Mouse (Mus musculus) megakaryocyte progenitor cell, adult 5-6 weeks (primary cell): ENCODE measurements around the gene Dvl1. TPM values are rescaled to one million over a fixed set of nuclear protein-coding genes. Genes with fewer than 3 reads are reported as not detected.

Experiments used
- ATAC-seq: replicated peaks from 2 replicates; pipeline ENCODE4 v1.8.0; 2016; ENCODE audit warnings: mild to moderate bottlenecking, moderate TSS enrichment, inconsistent platforms; ENCODE audit not compliant: poor library complexity
- total RNA-seq, 2 experiments: library from RNA; stranded (forward) in 1 of 2; stranded (reverse) in 1 of 2; fragments of 157-497, 149-512 nt in 1 of 2; fragments of 200-1000 nt in 1 of 2; gene quantifications; 2 replicates each; pipeline versions ENCODE4 v1.2.3 to v1.2.4; 2015 to 2017

The Dvl1 gene
- total RNA-seq (2015), result 9.6 and 9.9 TPM in 2 replicates
- total RNA-seq (2017), result 12.8 and 13.0 TPM in 2 replicates

- peak; percentile 68 for ATAC-seq
These were observed at the start of gene Dvl1 for GRCm38 (mm10) chr4:155846871-155847578. TSS of gene Dvl1 (plus strand) at chr4:155847402.

DNA sequence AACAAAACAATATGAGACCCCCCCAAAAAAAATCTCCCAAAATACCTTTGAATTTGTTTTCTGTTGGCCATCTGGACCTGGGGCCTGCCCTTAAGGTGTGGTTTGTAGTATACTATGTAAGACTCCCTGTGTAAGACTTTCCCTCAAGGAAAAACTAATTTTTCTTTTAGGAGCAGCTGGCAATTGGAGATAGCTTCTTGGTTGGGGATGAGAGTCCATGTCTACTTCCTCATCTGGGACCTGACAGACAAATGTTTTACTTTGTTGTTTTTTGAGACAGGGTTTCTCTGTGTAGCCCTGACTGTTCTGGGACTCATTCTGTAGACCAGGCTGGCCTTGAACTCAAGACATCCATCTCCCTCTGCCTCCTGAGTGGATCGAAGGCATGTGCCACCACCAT, 45.1 kb upstream of the Dvl1 start:
- no peak for ATAC-seq

DNA sequence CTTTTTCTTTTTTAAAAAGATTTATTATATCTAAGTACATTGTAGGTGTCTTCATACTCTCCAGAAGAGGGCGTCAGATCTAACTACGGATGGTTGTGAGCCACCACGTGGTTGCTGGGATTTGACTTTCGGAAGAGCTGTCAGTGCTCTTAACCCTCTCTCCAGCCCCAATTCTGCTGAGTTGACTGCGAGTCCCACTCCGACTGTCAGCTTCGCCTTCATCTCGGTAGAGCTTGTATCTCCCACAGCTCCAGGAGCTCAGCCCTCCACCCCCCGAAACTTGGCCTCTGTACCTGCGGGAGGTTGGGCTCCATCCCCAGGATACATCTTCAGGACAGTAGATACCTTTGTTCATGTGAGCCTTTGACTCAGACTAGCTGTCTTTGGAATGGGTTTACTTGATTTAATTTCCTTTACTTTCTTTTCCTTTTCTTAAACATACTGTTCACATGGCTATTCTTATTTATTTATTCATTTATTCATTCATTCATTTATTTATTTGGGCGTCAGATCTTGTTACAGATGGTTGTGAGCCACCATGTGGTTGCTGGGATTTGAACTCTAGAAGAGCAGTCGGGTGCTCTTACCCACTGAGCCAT, 44.4 kb upstream of the Dvl1 start, which contains the start of gene Mrpl20:
TSS of gene Mrpl20 (plus strand) at position 138 of the 599 bp plus-strand sequence.
- ATAC-seq, result peak; percentile 65

- ATAC-seq, result peak; percentile 97
These were observed 43.7 kb upstream of the Dvl1 start for GRCm38 (mm10) chr4:155803340-155804041.

- ATAC-seq, result no peak
These were observed 39.4 kb upstream of the Dvl1 start for GRCm38 (mm10) chr4:155807841-155808240.

GRCm38 (mm10) chr4:155811929-155812664, 35.1 kb upstream of the Dvl1 start, which contains the start of gene Ccnl2:
TSS of gene Ccnl2 (plus strand) at chr4:155812489.
- ATAC-seq, result peak; percentile 99

GRCm38 (mm10) chr4:155812665-155813181, 34.5 kb upstream of the Dvl1 start:
- peak; percentile 25 for ATAC-seq

GRCm38 (mm10) chr4:155817533-155817932, 29.7 kb upstream of the Dvl1 start:
- no peak for ATAC-seq

- ATAC-seq, result no peak
These were observed 26.2 kb upstream of the Dvl1 start for GRCm38 (mm10) chr4:155821025-155821424.

- no peak for ATAC-seq
These were observed 23.8 kb upstream of the Dvl1 start for GRCm38 (mm10) chr4:155823443-155823842.

DNA sequence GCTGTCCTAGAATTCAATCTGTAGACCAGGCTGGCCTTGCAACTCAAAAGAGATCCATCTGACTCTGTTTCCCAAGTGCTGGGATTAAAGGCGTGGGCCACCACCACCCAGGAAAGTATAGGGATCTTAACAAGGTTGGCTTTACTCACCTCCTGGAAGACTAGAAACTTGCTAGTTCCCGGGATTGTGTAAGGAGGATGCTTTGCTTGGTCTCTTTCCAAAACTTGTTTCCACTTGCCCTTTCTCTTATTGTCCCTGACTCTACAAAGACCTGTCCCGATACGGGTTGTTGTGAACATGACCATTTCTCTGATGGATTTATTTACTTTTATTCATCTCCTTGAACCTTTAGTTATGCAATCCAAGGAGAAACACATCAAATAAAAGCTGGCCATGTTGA, 17.3 kb upstream of the Dvl1 start:
- no peak for ATAC-seq

DNA sequence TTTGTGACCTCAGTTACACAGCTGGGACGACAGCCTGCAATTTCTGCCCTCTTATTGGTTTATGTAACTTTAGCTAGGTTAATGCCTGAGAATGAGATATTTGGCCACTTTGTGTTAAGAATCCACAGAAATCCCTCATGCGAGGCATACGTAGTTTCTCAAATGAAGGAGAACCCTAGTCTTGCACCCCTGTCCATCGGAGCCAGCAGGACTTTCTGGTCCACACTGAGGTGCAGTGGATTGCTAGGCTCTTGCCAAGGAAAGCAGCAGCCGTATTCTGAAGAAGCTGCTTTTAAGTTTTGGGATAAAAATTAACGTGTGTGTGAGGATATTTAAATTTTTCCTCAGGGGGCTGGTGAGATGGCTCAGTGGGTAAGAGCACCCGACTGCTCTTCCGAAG, 16.6 kb upstream of the Dvl1 start:
- ATAC-seq, result no peak

DNA sequence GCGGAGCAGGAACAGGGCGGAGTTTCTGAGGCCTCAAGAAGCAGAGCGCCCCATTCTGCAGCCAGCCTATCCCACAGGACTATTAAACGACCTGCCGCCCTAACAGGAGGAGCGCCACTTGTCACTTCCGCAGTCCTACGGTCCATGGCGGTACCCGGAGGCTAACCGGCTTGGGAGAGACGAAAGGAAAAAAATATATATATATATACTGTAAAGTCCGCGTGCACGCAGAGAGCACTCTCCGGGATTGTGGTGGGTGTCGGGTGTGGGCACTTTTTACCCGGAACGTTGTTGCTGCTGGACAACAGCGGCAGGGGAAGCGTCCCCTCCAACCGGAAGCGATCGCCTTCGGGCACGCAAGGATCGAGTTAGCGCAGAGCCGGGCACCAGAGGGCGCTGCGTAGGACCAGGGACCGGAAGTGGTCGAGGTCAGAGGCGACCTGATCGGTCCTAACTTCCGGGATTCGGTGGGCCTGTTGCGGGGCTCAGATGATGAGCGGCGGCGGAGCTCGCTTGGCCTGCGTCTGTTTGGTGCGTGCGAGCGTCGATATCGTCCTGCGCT, 15.9 kb upstream of the Dvl1 start, which contains the start of gene Aurkaip1:
TSS of gene Aurkaip1 (plus strand) at position 68 of the 562 bp plus-strand sequence.
- peak; percentile 85 for ATAC-seq

DNA sequence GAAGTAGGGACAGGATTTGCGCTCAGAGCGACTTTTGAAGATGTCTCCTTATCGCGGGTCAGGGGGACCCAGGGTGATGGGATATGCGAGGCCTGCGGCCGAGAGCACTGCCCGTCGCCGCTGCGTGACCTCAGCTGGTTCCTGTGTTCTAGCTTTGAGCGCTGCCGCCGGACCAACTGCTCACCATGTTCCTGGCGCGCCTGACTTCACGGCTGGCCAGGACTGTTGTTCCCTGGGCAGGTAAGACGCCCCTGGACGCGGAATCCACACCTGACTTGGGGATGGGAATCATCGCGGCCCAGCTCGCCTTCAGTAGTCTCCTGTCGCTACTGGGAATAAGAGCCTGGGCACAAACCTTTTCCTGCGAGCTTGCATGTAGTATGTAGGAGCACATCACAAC, 15.4 kb upstream of the Dvl1 start:
- ATAC-seq, result no peak; the same call in 1 of the 2 replicates

GRCm38 (mm10) chr4:155832321-155832720, 14.9 kb upstream of the Dvl1 start:
- ATAC-seq, result no peak

- ATAC-seq, result no peak
These were observed 14.0 kb upstream of the Dvl1 start for GRCm38 (mm10) chr4:155833234-155833633.

DNA sequence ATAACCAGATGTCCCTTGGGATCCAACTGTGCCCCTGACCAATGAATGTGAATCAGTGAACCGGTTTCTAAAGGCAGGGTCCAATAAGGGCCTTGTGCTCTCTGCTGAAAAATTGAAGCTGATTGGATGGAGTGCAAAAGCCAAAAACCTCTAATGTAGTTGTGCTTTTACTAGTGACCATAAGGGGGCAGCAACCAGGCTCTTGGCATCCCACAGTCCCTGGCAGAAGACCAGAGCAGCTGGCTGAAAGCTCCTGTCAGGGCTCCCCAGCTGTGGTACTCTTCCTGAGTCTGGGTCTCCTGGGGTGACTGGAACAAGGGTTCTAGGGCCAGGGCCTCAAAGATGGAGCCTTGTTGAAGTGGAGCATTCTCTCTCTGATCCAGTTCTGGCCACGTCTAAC, 13.4 kb upstream of the Dvl1 start:
- ATAC-seq, result peak; percentile 53

- ATAC-seq, result peak; percentile 24
These were observed 9.7 kb upstream of the Dvl1 start for GRCm38 (mm10) chr4:155837404-155838010.

DNA sequence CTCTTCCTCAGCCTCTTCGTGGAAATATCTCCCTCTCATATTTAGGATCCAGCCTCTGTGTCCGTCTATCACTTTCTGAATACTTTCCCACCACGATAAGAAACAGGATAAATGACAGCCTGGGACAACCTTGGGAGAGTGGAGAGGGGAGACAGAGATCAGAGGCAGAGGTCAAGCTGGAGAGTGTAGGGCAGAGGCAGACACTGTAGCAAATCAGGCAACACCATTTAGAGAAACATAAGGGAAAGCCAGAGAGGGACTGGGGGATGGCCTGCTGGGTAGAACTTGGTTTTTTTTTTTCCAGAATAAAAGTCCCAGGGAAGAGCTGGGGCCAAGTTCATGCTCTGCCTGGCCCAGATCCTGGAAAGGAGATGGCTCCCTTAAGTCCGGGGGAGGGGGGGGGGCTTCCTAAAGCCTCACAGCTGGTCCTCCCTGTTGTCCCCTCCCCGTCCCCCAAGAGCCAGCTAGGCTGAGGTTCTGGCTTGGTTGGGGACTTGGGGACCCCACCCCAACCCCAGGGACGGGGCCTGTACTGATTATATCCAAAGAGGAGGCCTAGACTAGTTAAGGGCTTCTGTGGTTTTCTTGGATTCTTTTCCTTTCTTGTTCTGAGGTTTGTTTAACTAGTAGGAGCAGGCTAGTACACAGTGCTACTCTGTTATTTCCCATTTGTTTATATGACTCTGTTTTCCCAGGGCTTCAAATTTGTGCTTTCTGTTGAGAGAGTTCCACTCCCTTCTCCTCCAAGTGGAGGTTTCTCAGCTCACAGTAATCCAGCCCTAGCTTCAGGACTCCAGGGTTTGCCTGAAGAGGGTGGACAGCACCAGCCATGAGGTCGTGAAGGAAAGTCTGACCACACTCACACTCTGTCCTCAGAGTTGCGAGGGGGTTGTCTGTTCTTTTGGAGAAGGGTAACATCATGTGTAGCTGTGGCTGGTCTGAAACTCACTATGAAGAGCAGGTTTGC, 8.7 kb upstream of the Dvl1 start:
- no peak for ATAC-seq
